Mouse (Mus musculus) heart, postnatal 14 days (tissue): ENCODE results near the gene Edc4. TPM values are rescaled to one million over a fixed set of nuclear protein-coding genes. Genes with fewer than 3 reads are reported as not detected.
"Not testable (repeated sequence)": the region's sequence is repeated elsewhere in the genome, so short reads cannot be mapped to it uniquely, and the experiment has no call there.

Source experiments
- DNase-seq, 2 experiments: peaks; one replicate each; pipeline ENCODE4 v3.0.0; 2021 to 2022
- intact Hi-C: fragments of 180-260 bp; cut with DNase I; formaldehyde crosslinking; loops from one replicate; pipeline ENCODE4 v1.15.1; 2025
- long read RNA-seq, 2 experiments: library from polyadenylated mRNA; stranded (forward); transcript quantifications; one replicate each; pipeline ENCODE4 v2.0.0; 2021
- total RNA-seq, 2 experiments: library from RNA; stranded (reverse); gene quantifications; 2 replicates each; pipeline ENCODE4 v1.2.3; 2021

Edc4 gene
- 10 to 100 TPM; 26.8 to 28.4 TPM for total RNA-seq
- long read RNA-seq, experiment 1, full-length matches to known transcripts = 23 of 56 reads
- long read RNA-seq, experiment 1, partial matches to known transcripts = 9 of 56 reads
- long read RNA-seq, experiment 1, other reads (novel, unspliced or antisense) = 24 of 56 reads
- long read RNA-seq, experiment 2, full-length matches to known transcripts = 14 of 44 reads
- long read RNA-seq, experiment 2, partial matches to known transcripts = 12 of 44 reads
- long read RNA-seq, experiment 2, other reads (novel, unspliced or antisense) = 18 of 44 reads

DNA sequence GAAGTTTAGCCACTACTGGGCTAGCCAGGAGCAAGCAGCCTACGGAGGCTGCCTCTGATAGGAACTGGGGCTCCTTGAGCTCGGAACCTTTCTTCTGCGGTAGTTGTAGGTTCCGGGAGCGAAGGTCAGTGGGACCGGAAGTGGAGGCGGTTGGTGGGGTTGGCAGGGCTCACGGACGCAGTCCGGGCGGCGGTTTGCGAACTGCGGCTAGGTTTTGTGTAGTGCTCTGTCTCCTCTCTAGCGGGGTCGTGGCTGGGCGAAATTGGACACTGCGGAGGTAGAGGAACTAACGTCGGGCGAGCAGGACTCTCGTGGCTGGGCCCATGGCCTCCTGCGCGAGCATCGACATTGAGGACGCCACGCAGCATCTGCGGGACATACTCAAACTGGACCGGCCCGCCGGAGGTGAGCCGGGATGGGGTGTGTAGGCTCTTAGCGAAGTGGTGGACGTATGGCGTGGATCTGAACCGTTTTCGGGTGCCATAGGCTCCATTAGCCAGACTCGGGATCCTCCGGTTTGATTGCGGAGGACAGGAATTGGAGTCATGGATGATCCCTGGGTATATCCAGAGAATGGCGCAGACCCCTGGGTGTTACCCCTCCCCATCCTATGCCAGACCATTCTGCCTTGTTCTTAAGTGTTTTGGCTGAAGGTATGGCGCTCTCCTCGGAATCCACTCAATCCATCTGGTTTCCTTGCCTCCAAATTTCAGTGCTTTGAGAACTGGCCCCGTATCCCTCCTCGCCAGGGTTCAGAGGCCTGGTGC lies at the start of gene Edc4:
TSS of gene Edc4 (plus strand) at position 128 of the 767 bp plus-strand sequence.
- intact Hi-C loops = no loop called here
- peak; percentile 85 to 93 for DNase-seq

DNA sequence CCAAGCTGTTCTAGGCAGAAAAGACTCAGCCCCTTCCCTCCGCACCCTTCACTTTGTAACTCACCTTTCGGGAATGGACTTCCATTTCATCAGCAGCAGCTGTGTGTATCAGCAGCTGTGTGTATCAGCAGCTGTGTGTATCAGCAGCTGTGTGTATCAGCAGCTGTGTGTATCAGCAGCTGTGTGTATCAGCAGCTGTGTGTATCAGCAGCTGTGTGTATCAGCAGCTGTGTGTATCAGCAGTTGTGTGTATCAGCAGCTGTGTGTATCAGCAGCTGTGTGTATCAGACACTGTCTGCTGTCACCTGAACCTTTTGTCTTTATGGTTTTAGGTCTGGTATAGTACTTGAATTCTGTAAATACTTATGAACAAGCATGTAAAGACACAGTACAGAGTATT lies 46.9 kb upstream of the Edc4 start:
- not testable (repeated sequence) for DNase-seq
- intact Hi-C loops = loop anchor here (2.0 kb wide), 1 partner anchor 189 kb away; no protein-coding TSS in a partner anchor

DNA sequence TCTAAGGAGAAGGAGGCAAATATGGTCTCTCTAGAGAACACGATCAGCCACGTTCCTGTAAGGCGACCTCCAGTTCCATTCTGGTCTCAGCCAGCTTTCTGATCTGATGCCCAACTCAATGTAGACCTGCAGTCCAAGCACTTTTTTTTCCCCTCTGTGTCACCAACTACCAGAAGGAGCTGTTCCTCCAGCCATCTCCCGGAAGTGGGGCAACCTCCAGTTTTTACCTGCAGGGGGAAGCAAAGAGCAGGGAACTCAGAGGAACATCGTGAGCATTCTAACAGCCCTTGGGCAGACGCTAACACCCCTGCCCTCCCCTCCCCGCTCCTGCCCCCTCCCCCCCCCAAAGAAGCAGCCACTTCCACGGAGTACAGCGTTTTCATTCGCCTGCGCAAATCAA lies 45.4 kb upstream of the Edc4 start:
- intact Hi-C loops = loop anchor here (2.0 kb wide), 1 partner anchor 187 kb away; no protein-coding TSS in a partner anchor
- peak; percentile 76 to 86 for DNase-seq

DNA sequence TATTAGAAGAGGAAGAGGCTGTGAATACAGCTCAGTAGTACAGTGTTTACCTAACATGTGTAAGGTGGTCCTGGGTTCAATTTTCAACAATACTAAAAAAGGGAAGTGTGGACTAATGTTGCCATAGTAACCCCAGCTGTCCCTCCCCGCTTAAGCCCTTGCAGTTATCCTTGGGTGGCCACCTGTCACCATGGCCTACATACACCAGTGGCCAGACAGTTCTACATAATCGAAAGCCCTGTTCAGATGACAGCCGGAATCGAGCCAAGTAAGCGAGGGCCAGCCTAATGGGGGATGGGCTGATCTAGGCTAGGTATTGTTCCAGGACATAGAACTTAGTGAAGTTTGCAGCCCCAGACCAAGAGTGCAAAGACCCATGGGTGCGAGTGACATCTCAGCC lies 43.7 kb upstream of the Edc4 start:
- intact Hi-C loops = loop anchor here (2.0 kb wide), 1 partner anchor 94 kb away; no protein-coding TSS in a partner anchor
- DNase-seq = no peak

DNA sequence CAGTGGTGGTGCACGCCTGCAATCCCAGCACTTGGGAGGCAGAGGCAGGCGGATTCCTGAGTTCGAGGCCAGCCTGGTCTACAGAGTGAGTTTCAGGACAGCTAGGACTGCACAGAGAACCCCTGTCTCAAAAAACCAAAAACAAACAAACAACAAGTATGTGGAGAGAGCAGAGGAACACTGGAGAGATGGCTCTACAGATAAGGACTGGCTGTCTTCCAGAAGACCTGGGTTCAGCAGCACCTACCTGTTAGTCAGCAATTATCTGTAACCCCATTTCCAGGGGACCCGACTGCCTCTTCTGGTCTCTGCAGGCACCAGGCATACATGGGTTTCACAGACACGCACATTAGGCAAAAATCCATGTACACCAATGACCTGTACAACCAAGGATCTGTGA lies 41.5 kb upstream of the Edc4 start:
- intact Hi-C loops = no loop called here
- no peak for DNase-seq

- intact Hi-C loops = no loop called here
- no peak for DNase-seq
Observed at GRCm38 (mm10) chr8:105846678-105847077, 34.0 kb upstream of the Edc4 start.

DNA sequence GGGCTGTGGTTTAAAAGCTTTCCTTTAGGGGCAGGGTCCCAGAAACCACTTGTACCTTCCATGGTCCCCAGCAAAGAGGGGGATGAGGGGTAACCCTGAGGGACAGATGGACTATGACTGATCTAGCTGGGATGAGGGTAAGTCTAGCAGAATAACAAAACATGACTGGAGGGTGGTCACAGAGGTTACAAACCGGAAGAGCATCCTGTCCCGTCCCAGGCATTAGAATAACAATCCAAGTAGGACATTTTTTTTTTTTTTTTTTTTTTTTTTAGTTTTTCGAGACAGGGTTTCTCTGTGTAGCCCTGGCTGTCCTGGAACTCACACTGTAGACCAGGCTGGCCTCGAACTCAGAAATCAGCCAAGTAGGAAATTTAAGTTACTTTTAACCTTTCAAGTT lies 30.7 kb upstream of the Edc4 start:
- DNase-seq = no peak
- intact Hi-C loops = no loop called here

GRCm38 (mm10) chr8:105850611-105851010 lies 30.1 kb upstream of the Edc4 start:
- DNase-seq = no peak
- intact Hi-C loops = no loop called here

- DNase-seq = peak; percentile 89 to 93
- intact Hi-C loops = no loop called here
Observed at GRCm38 (mm10) chr8:105851651-105852143, 29.0 kb upstream of the Edc4 start.

GRCm38 (mm10) chr8:105852146-105852729 lies 28.4 kb upstream of the Edc4 start:
- intact Hi-C loops = no loop called here
- no peak for DNase-seq

DNA sequence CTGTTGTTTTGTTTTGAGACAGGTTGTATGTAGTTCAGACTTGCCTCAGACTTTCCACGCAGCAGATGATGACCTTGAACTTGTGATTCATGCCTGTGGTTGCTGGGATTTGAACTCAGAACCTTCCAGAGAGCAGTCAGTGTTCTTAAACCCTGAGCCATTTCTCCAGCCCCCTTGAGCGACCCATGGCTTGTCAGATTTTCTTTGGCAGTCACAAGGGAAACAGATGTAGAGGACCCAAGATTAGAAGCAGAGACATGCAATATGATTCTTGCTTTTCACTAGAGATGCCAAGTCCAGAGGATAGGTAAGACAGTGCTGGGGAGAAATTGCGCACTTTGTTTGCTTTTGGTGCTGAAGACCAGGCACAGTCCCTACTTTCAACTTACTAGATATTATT lies 27.5 kb upstream of the Edc4 start, which contains the start of gene Cenpt:
TSS of gene Cenpt (minus strand) at position 101 of the 400 bp plus-strand sequence.
- intact Hi-C loops = no loop called here
- DNase-seq = no peak

- DNase-seq = no peak
- intact Hi-C loops = loop anchor here (2.0 kb wide), 2 partner anchors 46 to 76 kb away; partner anchors contain the start of gene Pskh1
Observed at GRCm38 (mm10) chr8:105854303-105854702, 26.4 kb upstream of the Edc4 start.

GRCm38 (mm10) chr8:105854715-105855216 lies 25.9 kb upstream of the Edc4 start, which contains the start of gene Thap11:
Gene Thap11 (plus strand): TSS chr8:105855132.
- DNase-seq = peak; percentile 91 to 95
- intact Hi-C loops = loop anchor here (2.0 to 5.0 kb wide), 3 partner anchors 38 to 76 kb away; partner anchors contain the start of genes Nrn1l and Pskh1

DNA sequence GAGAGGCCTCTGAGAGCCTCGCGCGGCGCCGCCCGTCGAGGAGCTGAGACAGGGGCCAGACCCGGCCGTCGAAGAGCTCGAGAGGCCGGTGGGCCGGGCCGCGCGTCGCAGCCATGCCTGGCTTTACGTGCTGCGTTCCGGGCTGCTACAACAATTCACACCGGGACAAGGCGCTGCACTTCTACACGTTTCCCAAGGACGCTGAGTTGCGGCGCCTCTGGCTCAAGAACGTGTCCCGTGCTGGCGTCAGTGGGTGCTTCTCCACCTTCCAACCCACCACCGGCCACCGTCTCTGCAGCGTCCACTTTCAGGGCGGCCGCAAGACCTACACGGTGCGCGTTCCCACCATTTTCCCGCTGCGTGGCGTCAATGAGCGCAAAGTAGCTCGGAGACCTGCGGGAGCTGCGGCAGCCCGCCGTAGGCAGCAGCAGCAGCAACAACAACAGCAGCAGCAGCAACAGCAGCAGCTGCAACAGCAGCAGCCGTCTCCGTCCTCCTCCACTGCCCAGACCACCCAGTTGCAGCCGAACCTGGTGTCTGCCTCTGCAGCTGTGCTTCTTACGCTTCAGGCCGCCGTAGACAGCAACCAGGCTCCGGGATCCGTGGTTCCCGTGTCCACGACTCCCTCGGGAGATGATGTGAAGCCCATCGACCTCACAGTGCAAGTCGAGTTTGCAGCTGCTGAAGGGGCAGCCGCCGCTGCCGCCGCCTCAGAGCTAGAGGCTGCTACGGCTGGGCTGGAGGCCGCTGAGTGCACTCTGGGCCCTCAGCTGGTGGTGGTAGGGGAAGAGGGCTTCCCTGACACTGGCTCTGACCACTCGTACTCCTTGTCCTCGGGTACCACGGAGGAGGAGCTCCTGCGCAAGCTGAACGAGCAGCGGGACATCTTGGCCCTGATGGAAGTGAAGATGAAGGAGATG lies 25.2 kb upstream of the Edc4 start:
- intact Hi-C loops = loop anchor here (2.0 to 5.0 kb wide), 3 partner anchors 37 to 75 kb away; partner anchors contain the start of genes Nrn1l and Pskh1
- peak; percentile 54 to 65 for DNase-seq

- DNase-seq = no peak
- intact Hi-C loops = loop anchor here (5.0 kb wide), 1 partner anchor 36 kb away; the partner anchor contains the start of gene Nrn1l
Observed at GRCm38 (mm10) chr8:105856168-105856835, 24.4 kb upstream of the Edc4 start.

GRCm38 (mm10) chr8:105858495-105858894 lies 22.2 kb upstream of the Edc4 start:
- DNase-seq = no peak
- intact Hi-C loops = loop anchor here (5.0 kb wide), 1 partner anchor 34 kb away; the partner anchor contains the start of gene Nrn1l

- intact Hi-C loops = loop anchor here (5.0 kb wide), 1 partner anchor 33 kb away; the partner anchor contains the start of gene Nrn1l
- no peak for DNase-seq
Observed at GRCm38 (mm10) chr8:105859314-105859713, 21.4 kb upstream of the Edc4 start.

DNA sequence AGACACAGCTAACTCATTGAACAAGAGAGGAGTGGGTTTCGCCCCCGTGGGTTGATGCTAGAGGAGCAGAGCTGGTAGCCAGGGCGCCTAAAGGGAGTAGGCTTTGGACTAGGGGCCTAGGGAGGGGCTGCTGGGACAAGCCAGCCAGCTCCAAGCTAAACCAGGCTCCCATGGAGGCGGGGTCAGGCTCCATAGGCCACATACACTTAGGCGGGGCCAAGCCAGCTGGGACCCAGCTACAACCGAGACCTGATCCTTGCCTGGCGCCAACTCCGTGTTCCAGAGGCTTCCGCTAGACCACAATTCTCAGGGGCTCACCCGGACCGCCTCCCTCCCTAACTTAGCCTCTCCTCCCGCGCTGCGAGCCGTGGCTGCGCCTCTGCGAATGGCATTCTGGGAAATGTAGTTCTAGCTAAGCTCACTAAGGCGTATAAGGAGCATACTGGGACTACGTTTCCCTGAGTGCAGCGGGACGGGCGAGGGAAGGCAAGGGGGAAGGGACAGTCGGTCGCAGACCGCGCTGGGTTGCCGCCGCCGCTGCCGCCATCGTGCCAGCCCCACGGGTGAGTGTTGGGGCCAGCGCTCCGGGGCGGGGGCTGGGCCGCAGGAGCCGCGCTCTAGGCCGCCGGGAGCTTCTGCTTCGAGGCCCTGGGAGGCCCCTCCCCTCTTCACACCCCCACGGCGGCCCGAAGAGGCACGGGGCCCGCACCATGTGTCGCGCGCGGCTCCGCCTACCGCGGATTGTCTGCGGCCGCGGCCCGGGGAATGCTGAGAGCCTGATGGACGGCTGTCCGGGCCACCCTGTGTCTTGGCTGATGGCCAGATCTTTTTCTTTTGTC lies 20.3 kb upstream of the Edc4 start, which contains the start of gene Nutf2:
TSS of gene Nutf2 (plus strand) at position 438 of the 839 bp plus-strand sequence.
- intact Hi-C loops = no loop called here
- DNase-seq = peak; percentile 93 to 94
